Mouse (Mus musculus) B cell, adult 2 months (primary cell): Measurements from ENCODE around the gene Med27.

Source experiments
- DNase-seq, 2 experiments: peaks; one replicate each; pipeline ENCODE4 v3.0.0; 2022

Gene Med27

GRCm38 (mm10) chr2:29473907-29474306 is 127.3 kb downstream of the Med27 start:
- DNase-seq, result no peak

GRCm38 (mm10) chr2:29476702-29477101 is 130.1 kb downstream of the Med27 start:
- DNase-seq, result no peak

- DNase-seq, result no peak
These were observed 135.2 kb downstream of the Med27 start for GRCm38 (mm10) chr2:29481856-29482255.

GRCm38 (mm10) chr2:29482979-29483718 is 136.5 kb downstream of the Med27 start:
- no peak for DNase-seq

- DNase-seq, result no peak
These were observed 138.9 kb downstream of the Med27 start for GRCm38 (mm10) chr2:29485519-29485918.

- DNase-seq, result no peak
These were observed 139.9 kb downstream of the Med27 start for GRCm38 (mm10) chr2:29486491-29486890.

GRCm38 (mm10) chr2:29487652-29488051 is 141.0 kb downstream of the Med27 start:
- no peak for DNase-seq

GRCm38 (mm10) chr2:29488379-29489236 is 142.0 kb downstream of the Med27 start:
- no peak for DNase-seq

GRCm38 (mm10) chr2:29491656-29492055 is 145.0 kb downstream of the Med27 start:
- DNase-seq, result no peak

- no peak for DNase-seq
These were observed 146.9 kb downstream of the Med27 start for GRCm38 (mm10) chr2:29493396-29494031.

GRCm38 (mm10) chr2:29495271-29495670 is 148.7 kb downstream of the Med27 start:
- DNase-seq, result no peak

GRCm38 (mm10) chr2:29500601-29501350 is 154.2 kb downstream of the Med27 start:
- peak; percentile 60 to 61 for DNase-seq

GRCm38 (mm10) chr2:29501381-29501780 is 154.8 kb downstream of the Med27 start:
- DNase-seq, result no peak

- DNase-seq, result no peak
These were observed 158.2 kb downstream of the Med27 start for GRCm38 (mm10) chr2:29504848-29505247.

GRCm38 (mm10) chr2:29506411-29506810 is 159.8 kb downstream of the Med27 start:
- DNase-seq, result no peak

GRCm38 (mm10) chr2:29513131-29513530 is 166.5 kb downstream of the Med27 start:
- DNase-seq, result no peak

GRCm38 (mm10) chr2:29514836-29515235 is 168.2 kb downstream of the Med27 start:
- no peak for DNase-seq

GRCm38 (mm10) chr2:29515831-29516447 is 169.3 kb downstream of the Med27 start:
- no peak for DNase-seq

GRCm38 (mm10) chr2:29516621-29517170 is 170.1 kb downstream of the Med27 start:
- no peak for DNase-seq

- no peak for DNase-seq
These were observed 172.8 kb downstream of the Med27 start for GRCm38 (mm10) chr2:29519402-29519801.

- DNase-seq, result no peak
These were observed 173.6 kb downstream of the Med27 start for GRCm38 (mm10) chr2:29520206-29520605.

GRCm38 (mm10) chr2:29521486-29521885 is 174.9 kb downstream of the Med27 start:
- DNase-seq, result no peak
